Mouse (Mus musculus): ENCODE data around the gene Clec1a.

GRCm38 (mm10) chr6:129374937-129375471 is 76.8 kb downstream of the Clec1a start:
- TF ChIP-seq CTCF (IDR thresholded peaks at IDR 0.05; ENCODE audit: low read depth) (no peak), EP300 (IDR thresholded peaks at IDR 0.05; ENCODE audit: low read depth) (no peak)
